Mouse (Mus musculus) ovary, postnatal 36 days (tissue): ENCODE data around the gene Klhl26.

Experiments
- DNase-seq: peaks from one replicate; pipeline ENCODE4 v3.0.0; 2022; ENCODE audit warnings: low spot score, mixed read lengths

Gene Klhl26

GRCm38 (mm10) chr8:70445988-70446387 lies 30.8 kb downstream of the Klhl26 start:
- no peak for DNase-seq

- no peak for DNase-seq
These were observed 33.4 kb downstream of the Klhl26 start for GRCm38 (mm10) chr8:70443326-70443725.

DNA sequence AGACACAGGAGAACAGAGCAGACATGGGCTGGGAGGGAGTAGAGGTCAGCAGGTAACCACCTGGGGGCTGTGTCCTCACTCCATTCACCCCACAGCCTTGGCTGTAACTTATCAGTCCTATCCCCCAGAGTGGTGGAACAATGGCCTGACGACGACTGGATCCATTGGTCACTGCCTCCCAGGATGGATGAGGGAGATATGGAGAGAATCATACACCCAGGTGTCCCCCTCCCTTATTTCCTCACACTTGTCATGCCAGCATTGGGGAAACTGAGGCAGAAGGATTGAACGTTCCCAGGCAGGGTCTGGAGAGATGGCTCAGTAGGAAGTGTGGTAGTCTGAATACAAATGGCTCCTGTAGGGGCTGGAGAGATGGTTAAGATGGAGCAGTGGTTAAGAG lies 35.2 kb downstream of the Klhl26 start:
- DNase-seq = no peak

- DNase-seq = no peak
These were observed 36.5 kb downstream of the Klhl26 start for GRCm38 (mm10) chr8:70440246-70440645.

DNA sequence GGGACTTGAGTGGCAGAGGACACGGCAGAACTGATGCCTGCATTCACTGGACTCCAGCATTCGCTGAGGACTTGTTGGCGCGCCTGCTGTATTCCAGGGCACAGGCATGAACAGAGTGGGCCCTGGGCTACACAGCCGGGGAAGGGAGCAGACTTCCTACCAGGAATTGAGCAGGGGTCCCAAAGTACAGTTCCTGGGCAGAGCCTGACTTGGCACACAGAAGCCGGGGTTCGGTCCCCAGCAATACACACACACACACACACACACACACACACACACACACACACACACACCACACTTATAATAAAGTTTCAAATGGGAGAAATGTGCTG lies 37.0 kb downstream of the Klhl26 start:
- DNase-seq = no peak

- DNase-seq = peak; percentile 99
These were observed 37.5 kb downstream of the Klhl26 start, which contains the start of gene Crtc1 for GRCm38 (mm10) chr8:70439055-70439847. TSS of gene Crtc1 (minus strand) at chr8:70439579.

- DNase-seq = no peak
These were observed 38.3 kb downstream of the Klhl26 start for GRCm38 (mm10) chr8:70438423-70438822.

GRCm38 (mm10) chr8:70435156-70435555 lies 41.6 kb downstream of the Klhl26 start:
- no peak for DNase-seq

DNA sequence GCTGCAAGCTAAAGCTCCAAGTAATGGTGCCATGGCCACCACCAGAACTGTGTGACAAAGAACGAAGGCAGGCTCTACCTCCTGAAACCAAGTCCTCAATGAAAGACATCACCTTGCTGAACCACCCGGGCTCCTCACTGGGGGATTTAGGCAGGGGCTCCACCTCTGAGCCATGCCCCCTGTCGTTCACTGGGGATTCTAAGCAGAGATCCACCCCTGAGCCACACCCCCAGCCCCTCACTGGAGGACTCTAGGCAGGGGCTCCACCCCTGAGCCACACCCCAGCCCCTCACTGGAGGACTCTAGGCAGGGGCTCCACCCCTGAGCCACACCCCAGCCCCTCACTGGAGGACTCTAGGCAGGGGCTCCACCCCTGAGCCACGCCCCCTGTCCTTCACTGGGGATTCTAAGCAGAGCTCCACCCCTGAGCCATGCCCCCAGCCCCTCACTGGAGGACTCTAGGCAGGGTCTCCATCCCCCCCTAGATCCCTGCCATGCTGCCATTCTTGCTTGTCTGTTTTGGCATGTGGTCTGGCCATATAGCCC lies 43.7 kb downstream of the Klhl26 start:
- no peak for DNase-seq

GRCm38 (mm10) chr8:70431213-70431612 lies 45.6 kb downstream of the Klhl26 start:
- no peak for DNase-seq

- DNase-seq = no peak
These were observed 50.4 kb downstream of the Klhl26 start for GRCm38 (mm10) chr8:70426300-70426907.

DNA sequence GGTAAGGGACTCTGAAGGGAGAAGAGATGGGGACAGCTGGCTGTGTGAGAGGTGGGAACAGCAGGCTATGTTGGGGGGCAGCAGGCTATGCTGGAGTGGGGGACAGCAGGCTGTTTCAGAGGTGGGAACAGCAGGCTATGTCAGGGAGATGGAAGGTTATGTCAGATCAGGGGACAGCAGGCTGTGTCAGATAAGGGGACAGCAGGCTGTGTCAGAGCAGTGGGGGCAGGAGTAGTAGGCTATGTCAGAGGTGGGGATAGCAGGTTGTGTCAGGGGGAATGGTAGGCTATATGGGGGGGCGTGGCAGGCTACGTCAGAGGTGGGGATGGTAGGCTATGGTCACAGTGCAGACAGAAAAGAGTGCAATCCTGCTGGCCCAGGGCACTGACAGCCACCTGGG lies 54.0 kb downstream of the Klhl26 start:
- no peak for DNase-seq

- DNase-seq = no peak
These were observed 55.2 kb downstream of the Klhl26 start for GRCm38 (mm10) chr8:70421349-70422104.

- DNase-seq = no peak
These were observed 56.7 kb downstream of the Klhl26 start for GRCm38 (mm10) chr8:70419879-70420643.

- peak; percentile 63 for DNase-seq
These were observed 57.8 kb downstream of the Klhl26 start for GRCm38 (mm10) chr8:70418954-70419353.

DNA sequence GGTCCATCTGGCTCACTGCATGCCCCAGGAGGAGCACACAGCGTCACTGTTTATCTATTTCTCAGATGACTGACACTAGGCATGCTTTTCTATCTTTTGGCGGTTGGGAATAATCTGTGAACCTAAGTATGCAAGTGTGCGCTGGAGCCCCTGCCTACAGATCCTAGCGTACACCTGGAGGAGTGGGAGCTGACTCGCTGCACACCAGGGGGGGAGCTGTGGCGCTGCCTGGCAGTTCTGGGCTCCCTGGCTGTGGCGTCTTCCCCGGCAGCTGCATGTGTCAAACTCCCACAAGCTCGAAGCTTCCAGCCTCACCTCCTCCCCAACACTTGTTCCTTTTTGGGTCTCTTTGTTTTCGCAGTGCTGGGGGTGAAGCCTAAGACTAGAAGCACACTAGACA lies 58.9 kb downstream of the Klhl26 start:
- DNase-seq = peak; percentile 46

DNA sequence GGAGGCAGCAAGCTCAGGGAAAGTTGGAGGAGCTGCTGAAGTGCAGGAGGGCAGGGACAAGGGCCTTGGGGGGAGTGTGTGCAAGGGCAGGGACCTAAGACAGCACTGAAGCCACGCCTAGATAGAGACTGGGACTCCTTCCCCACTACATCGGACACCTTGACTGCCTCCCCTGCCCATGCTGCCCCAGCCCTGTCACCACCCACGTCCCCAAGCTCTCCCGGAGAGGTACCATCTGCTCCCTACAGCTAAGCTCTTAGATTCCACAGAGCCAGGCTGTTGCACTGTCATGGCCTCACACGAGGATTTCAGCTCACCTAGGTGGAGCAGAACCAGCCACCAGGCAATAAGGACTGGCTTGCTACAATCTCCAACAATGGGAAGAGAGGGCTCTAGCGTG lies 59.8 kb downstream of the Klhl26 start:
- no peak for DNase-seq

GRCm38 (mm10) chr8:70415540-70416451 lies 61.0 kb downstream of the Klhl26 start:
- peak; percentile 65 for DNase-seq

GRCm38 (mm10) chr8:70414310-70414946 lies 62.3 kb downstream of the Klhl26 start:
- no peak for DNase-seq

DNA sequence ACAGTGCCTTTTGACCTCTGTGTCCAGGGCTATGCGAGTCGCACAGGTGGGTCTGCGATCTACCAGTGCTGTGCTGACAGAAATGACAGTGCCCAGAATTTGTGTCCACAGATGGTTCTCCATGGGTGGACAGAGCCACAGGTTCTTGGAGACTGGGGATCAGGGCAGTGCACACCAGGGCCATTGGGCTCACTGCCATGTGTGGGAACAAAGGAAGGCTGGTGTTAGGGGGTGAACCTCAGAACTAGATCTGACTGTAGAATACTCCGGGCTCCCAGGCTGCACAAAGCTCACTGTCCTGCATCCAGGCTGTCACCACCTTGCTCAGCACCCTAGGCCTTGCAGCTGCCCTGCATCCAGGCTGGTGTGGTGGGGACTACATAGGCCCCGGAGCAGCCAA lies 66.5 kb downstream of the Klhl26 start:
- no peak for DNase-seq
